Mouse (Mus musculus) adrenal gland, postnatal 25 days (tissue): ENCODE measurements at regions not wholly inside any gene's neighbourhood (a gene's known extent, or its start where the extent isn't known, plus 50 kb on each side); places are given as distances from the start of the nearest gene placed in this dataset.

Experiments
- DNase-seq: peaks from one replicate; pipeline ENCODE4 v3.0.0; 2021; ENCODE audit warnings: mixed read lengths

GRCm38 (mm10) chr3:149167997-149168396 is 177.6 kb upstream of the Adgrl2 start:
- DNase-seq = no peak

DNA sequence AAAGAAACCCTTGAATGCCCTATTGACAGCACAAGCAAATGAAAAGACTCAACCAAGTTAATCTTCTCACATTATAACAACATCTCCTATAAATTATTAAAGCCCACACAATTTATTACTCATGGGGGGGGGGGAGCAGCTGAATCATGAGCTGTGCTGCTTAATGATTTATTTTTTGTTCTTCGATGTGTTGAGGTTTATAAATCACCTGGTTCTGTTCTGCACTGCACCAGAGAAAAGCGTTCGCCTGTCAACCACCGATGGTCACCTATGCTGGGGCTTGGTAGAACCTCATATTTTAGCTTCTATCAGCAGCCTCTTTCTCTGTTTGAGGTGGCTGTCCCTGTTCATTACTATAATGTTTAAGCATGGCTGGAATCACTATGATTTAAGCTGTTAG is 174.4 kb upstream of the Adgrl2 start:
- no peak for DNase-seq

DNA sequence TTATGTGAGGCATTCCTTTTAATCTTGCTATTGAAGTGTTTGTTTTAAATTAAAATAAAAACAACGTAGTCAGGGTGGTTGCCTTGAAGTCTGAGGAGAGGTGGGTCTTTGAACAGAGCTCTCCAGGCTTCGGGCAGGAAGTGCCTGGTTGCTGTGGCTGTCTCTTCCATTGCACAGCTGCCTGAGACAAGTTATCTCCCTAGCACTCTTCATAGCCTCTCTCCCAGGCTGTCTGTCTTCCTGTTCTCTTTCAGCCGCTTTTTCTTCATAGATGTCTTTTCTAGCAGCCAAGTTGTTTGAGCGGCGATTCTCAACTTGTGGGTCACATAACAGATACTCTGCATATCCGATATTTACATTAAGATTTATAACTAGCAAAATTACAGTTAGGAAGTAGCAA is 173.2 kb upstream of the Adgrl2 start:
- no peak for DNase-seq

DNA sequence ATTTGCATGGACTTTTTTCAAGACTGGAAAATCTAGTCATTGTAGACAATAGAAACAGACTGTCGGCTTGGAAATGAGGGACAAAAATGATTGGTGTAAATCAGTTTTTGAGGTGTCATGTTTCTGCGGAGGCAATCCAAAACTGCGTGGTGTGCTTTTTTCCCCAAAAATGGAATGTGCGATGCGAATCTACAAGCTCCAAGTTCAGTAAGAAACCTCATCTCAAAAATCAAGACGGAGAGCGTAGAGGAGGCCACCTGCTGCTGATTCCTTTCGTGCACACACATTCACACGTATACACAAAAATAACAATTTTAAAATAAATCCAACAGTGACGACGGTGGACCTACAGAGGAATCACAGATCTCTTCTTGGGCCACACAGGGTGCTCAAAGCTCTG is 170.5 kb upstream of the Adgrl2 start:
- DNase-seq = no peak

- DNase-seq = no peak
These were observed 167.0 kb upstream of the Adgrl2 start for GRCm38 (mm10) chr3:149157381-149157780.

- no peak for DNase-seq
These were observed 162.0 kb upstream of the Adgrl2 start for GRCm38 (mm10) chr3:149152312-149152711.

DNA sequence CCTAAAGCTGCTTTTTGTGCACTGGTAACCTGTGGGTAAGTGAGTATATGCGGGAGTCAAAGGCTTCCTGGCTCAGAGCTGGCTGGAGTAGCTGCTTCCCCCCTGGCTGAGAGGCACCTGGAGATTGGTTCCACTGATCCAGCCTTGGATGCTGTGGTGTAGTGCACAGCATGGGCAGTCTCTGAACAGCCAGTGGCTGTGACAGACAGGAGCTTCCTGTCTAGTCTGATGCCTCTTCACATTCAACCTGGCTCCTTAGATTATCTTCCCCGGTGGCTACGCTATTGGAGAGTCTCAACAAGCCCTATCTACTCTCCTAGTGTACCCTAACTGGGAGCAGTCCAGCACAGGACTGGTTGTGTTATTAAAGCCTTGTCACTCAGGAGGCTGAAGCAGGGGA is 160.4 kb upstream of the Adgrl2 start:
- DNase-seq = no peak

DNA sequence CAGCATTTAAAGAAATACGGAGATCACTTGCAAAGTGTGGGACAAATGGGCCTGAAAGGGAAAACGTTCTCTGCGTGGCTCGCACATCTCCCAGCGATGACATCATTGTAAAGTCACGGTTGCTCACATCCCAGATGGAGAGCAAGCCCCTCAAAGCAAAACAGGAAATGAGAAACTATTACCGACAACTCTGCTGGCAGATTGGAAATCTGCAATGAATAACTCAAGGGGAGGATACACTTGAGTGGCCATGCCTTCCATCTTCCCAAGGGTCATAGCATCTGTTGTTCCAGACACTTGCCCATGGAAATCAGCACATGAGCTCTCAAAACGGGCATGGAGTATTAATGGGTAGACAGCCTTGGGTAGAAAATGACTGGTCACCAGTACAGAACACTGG is 158.3 kb upstream of the Adgrl2 start:
- no peak for DNase-seq

DNA sequence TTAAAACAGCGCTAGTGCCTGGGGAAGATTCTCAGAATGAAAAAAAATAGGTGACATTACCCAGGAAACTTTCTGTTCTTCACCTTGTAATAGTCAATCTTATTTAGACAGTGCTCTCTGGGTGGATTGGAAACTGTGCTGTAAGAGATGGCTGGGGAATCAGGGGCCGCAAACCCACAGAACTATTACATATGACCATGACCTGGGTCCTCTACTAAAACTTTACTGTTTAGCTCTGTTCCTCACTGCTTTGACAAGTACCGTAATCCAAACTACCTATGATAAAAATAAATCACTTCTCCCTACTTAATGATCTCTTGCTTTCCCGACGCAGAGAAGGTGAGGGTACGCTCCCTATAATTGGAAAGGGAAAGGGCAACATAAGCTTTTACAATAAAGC is 157.6 kb upstream of the Adgrl2 start:
- no peak for DNase-seq

DNA sequence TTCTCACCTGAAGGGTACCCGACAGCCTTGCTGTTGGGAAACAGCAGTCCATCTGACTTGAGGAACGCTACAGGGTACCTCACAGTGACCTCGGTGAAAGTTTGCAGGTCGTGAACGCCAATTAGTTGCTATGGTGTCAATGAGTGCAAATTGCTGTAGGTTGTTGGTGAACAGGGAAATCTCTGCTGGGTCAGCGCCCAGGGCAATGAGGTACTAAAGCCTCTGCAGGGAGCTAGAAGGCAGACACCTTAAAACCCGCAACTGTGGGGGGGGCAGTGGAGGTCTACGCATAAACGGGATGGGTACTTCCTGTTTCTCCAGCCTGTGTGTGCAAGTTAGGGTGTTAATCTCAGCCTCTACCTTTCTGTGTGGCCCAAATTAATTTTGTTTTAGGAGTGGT is 156.3 kb upstream of the Adgrl2 start:
- DNase-seq = no peak

DNA sequence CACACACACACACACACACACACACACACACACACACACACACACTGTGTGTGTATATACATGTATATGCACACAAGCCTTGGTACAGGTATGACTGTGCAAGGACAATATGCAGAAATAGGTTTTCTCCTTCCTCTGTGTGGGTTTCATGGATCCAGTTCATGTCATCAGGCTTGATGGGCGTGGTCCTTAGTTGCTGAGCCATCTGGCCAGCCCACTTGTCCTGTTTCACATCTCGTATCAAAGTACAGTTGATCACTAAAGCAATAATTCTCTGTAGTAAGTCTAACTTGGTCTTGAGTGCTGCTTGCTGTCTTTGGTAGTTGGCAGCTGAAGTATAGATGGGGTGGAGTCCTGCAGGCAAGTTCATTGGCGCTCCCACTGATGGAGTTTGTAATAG is 150.1 kb upstream of the Adgrl2 start:
- DNase-seq = no peak

GRCm38 (mm10) chr3:149134028-149134938 is 143.9 kb upstream of the Adgrl2 start:
- DNase-seq = no peak

- DNase-seq = no peak
These were observed 128.5 kb upstream of the Adgrl2 start for GRCm38 (mm10) chr3:149118806-149119205.

DNA sequence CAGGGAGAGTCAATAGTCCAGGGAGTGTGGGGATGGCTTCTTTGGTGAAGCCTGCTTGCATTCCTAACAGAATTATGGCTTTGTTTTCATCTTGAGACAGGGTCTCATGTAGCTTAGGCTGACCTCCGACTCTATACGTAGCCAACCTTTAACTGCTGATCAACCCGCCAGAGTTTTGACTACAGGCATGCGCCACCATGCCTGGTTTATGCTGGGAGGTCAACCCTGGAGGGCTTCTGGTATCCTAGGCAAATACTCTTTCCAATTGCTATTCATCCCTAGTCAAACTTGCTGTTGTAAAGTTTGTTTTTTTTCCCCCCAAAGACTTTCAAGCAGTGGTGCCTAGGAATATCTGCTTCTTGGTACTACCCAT is 127.3 kb upstream of the Adgrl2 start:
- DNase-seq = no peak

- DNase-seq = no peak
These were observed 126.8 kb upstream of the Adgrl2 start for GRCm38 (mm10) chr3:149117018-149117683.

DNA sequence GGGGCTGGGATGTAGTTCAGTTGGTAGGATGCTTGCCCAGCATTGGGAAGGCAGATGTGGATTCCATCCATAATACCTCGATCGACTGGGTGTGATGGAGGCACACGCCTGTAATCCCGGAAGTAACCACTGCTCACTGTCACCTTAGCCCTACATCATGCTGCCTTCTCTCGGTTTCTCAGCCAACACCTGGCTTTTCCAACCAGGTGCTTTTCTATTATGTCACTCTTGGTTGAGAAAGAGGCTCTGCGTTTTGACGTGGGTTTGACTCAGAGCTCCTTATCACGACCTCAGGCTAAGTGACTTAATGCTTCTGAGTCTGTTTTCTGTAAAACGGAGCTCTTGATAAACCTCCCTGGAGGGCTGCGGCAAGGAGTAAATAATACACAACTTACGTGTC is 126.2 kb upstream of the Adgrl2 start:
- DNase-seq = no peak

- DNase-seq = no peak
These were observed 125.5 kb upstream of the Adgrl2 start for GRCm38 (mm10) chr3:149115901-149116300.

DNA sequence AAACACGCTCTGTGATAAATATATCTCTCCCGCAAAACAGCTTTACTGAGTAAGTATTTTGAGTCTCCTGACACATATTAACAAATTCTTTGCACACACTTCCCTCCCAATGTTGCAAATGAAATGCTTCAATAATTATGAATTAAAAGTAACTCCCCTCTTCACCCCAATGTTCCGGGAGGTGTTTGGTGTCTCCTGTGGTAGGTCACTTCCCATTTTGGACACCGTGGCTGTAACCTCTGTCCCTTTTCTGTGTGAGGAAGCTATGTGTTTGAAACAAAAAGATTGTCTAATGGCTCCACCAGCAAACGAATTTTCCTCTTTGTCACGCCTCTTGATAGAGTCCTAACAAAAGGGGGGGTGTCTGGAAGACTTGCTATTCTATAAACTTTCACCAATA is 122.5 kb upstream of the Adgrl2 start:
- no peak for DNase-seq

DNA sequence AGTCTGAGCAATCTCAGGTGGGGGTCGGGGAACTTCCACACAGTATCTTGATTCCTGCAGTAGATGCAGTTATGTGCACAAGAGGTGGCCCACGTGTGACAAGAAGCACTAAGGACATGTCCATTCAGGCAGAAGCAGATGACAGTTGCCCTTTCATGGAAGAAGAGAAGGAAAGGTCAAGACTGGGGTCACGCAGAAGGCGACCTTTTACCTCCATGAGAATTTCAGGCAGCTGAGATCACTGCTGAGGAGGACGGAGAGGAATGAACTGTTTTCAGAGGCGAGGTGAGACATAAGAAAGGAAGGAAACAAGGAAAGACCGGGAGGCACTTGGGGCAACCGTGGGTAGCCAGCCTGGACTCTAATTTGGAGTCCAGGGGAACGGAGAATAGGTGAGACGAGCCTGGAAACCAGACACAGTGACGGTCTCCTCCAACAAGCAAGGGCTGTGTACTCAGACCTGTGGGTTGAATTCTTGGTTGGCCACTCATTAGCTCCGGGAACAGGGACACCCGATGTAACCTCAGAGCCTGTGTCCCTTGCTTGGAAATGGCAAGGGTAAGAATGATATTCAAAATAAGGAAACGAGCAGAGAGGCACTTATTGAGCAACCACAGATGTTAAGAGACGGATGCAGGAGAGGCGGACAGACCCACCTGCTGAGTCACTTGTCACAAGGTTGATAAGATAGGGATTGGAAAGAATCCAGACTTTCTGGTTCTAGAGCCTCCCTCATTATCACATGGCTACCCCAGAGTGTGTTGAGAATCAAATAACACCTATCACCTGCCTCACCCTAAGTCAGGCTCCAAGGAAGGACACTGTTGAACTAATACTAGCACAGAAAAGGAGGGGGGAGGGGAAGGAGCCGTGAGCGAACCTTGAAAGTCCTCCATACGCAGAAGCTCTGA is 121.4 kb upstream of the Adgrl2 start:
- no peak for DNase-seq

GRCm38 (mm10) chr3:149110831-149111230 is 120.5 kb upstream of the Adgrl2 start:
- no peak for DNase-seq

DNA sequence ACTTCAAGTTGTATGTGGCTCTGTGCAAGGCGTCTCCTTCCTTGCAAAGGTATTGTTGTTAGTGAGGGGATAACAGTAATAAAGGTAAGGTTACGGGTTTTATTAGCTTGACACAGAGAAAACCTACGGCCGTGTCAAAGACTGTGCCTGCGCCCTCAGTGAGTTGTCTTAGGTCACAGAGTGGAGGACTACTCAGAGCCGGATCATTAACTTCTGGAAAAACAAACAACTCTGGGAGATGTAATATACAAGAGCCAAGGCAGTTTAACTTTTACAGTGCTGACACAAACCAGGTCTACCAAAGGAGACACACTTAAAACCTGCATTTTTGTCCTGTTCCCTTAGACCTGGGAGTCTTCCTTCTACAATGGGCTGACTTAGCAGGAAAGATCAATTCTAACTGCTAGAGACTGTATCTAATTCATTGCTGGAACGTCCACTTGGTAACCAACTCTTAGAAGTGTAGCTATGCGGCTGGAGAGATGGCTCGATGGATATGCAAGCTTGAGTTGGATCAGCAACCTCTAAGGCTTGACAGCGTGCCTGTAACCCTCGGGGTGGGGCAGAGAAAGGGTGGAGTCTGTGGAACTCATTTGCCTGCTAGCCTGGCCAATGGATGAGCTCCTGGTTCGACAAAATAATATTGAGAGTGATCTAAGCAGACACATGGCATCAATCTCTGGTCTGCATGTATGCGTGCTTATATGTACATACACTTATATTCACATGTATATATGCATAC is 115.5 kb upstream of the Adgrl2 start:
- no peak for DNase-seq

- no peak for DNase-seq
These were observed 114.8 kb upstream of the Adgrl2 start for GRCm38 (mm10) chr3:149105181-149105580.
